Mouse (Mus musculus): ENCODE results near the gene Mical2. TPM values are rescaled to one million over a fixed set of nuclear protein-coding genes. Genes with fewer than 3 reads are reported as not detected.

Gene Mical2
- polyA plus RNA-seq, 1 experiment from 2014 or later: 15.3 TPM

DNA sequence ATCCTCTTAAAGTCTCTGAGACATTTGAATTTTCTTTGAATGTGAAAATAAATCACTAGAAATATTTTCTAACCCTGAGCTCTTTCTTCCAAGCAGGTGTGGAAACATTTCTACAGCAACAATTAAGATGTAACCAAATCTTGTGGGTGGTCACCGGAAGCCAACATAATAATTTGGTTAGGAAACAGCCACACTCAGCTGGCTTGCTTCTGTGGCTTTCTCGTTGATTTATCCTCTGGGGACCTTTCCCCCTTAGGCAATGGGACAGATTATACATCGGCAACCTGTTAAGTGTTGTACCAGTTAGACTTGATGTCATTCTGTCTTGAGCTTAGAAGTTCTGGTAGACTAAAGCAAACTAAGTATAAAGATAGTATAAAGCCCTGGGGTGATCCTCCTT is 22.2 kb downstream of the Mical2 start:
- no peaks in the 10 kb centered on the region for H3K36me3 ChIP-seq (ENCODE audit: insufficient read depth)
- H3K4me1 ChIP-seq (ENCODE audit: insufficient read depth): peaks cover 11% of the 10 kb centered on the region
- H3K4me3 ChIP-seq (ENCODE audit: low read depth, low read length): no peak overlapping the region
- no peak overlapping the region for H3K9ac ChIP-seq
- no peaks in the 10 kb centered on the region for H3K27me3 ChIP-seq (ENCODE audit: insufficient read depth, low read length)
- H3K9me3 ChIP-seq (ENCODE audit: low read depth, low read length): no peaks in the 10 kb centered on the region
- ATAC-seq (ENCODE audit: insufficient read depth) (no peak), DNase-seq (no peak)
- H3K4me2 ChIP-seq: no peak overlapping the region
- TF ChIP-seq CTCF (IDR thresholded peaks at IDR 0.05; ENCODE audit: low read depth): no peak
- H3K27ac ChIP-seq (ENCODE audit: low read depth): no peak overlapping the region
- 66% methylated on average over 3 of the region's 3 CpGs for WGBS

DNA sequence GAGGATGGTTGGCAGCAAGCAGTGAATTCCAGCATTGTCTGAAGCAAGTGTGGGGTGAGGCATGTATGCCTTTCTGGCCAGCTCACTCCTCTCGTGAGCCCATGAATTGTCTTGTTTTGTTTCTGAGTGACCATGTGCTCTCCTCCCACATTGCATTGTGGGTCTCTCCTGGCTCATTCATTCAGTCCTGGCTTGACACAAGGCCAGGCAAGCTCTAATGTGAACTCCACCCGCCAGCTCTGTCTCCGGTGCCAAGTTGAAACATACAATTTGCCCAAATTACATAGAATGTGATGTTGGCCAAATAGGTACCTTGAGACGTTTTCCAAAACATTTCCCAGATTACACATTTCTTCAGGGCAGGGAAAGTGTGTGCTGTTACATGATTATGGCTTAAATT is 23.8 kb downstream of the Mical2 start:
- Histone ChIP-seq H3K9me3 (ENCODE audit: low read depth, low read length) (no peaks in the 10 kb centered on the region), H3K4me1 (ENCODE audit: insufficient read depth) (peaks cover 10% of the 10 kb centered on the region), H3K9ac (no peak overlapping the region), H3K36me3 (ENCODE audit: insufficient read depth) (no peaks in the 10 kb centered on the region), H3K4me2 (no peak overlapping the region), H3K4me3 (ENCODE audit: low read depth, low read length) (no peak overlapping the region), H3K27ac (ENCODE audit: low read depth) (no peak overlapping the region), H3K27me3 (ENCODE audit: insufficient read depth, low read length) (no peaks in the 10 kb centered on the region)
- ATAC-seq (ENCODE audit: insufficient read depth) (no peak), DNase-seq (no peak)
- no peak for TF ChIP-seq CTCF (IDR thresholded peaks at IDR 0.05; ENCODE audit: low read depth)
- WGBS: 74% methylated on average over 4 of the region's 4 CpGs

GRCm38 (mm10) chr7:112252065-112252464 is 26.4 kb downstream of the Mical2 start:
- ATAC-seq (ENCODE audit: insufficient read depth): no peak; the same call in 1 of the 2 replicates
- H3K9me3 ChIP-seq (ENCODE audit: low read depth, low read length): no peaks in the 10 kb centered on the region
- H3K4me2 ChIP-seq: no peak overlapping the region
- no peak for TF ChIP-seq CTCF (IDR thresholded peaks at IDR 0.05; ENCODE audit: low read depth)
- no peak for DNase-seq
- H3K4me1 ChIP-seq (ENCODE audit: insufficient read depth): peaks cover 6% of the 10 kb centered on the region; the same call in 1 of the 2 replicates
- no peaks in the 10 kb centered on the region for H3K27me3 ChIP-seq (ENCODE audit: insufficient read depth, low read length)
- H3K4me3 ChIP-seq (ENCODE audit: low read depth, low read length): no peak overlapping the region
- peak overlapping the region; percentile 28; the same call in 1 of the 2 replicates for H3K27ac ChIP-seq (ENCODE audit: low read depth)
- 38% methylated on average over 5 of the region's 5 CpGs for WGBS
- H3K36me3 ChIP-seq (ENCODE audit: insufficient read depth): no peaks in the 10 kb centered on the region
- H3K9ac ChIP-seq: no peak overlapping the region

DNA sequence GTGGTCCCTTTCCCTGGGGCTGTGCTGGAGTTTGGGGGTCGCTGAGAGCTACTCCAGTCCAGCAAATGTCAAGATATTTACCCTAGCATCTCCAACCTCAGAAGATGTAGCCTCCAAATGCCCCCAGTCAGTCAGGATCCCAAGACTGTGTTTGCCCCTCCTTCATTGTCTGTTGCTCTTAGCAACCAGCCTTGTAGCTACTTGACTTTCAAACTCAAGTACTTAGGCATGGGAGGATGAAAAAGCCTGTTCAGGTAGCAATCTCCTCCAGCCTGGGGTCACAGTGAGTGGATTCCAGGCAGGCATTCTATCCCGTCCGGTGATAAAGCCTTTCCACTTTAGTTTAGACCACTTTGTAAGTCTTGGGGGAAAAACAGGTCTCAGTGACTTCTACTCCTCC is 28.6 kb downstream of the Mical2 start:
- no peak overlapping the region for H3K9ac ChIP-seq
- H3K27ac ChIP-seq (ENCODE audit: low read depth): peak overlapping the region; percentile 77
- ATAC-seq (ENCODE audit: insufficient read depth): peak; percentile 44; the same call in 1 of the 2 replicates
- H3K4me2 ChIP-seq: peak overlapping the region; percentile 10; the same call in 1 of the 2 replicates
- peaks cover 13% of the 10 kb centered on the region; the same call in 1 of the 2 replicates for H3K4me1 ChIP-seq (ENCODE audit: insufficient read depth)
- no peak overlapping the region for H3K4me3 ChIP-seq (ENCODE audit: low read depth, low read length)
- peak; percentile 70 for DNase-seq
- no peaks in the 10 kb centered on the region for H3K36me3 ChIP-seq (ENCODE audit: insufficient read depth)
- H3K27me3 ChIP-seq (ENCODE audit: insufficient read depth, low read length): no peaks in the 10 kb centered on the region
- TF ChIP-seq CTCF (IDR thresholded peaks at IDR 0.05; ENCODE audit: low read depth): no peak
- 59% methylated on average over 3 of the region's 3 CpGs for WGBS
- no peaks in the 10 kb centered on the region for H3K9me3 ChIP-seq (ENCODE audit: low read depth, low read length)

DNA sequence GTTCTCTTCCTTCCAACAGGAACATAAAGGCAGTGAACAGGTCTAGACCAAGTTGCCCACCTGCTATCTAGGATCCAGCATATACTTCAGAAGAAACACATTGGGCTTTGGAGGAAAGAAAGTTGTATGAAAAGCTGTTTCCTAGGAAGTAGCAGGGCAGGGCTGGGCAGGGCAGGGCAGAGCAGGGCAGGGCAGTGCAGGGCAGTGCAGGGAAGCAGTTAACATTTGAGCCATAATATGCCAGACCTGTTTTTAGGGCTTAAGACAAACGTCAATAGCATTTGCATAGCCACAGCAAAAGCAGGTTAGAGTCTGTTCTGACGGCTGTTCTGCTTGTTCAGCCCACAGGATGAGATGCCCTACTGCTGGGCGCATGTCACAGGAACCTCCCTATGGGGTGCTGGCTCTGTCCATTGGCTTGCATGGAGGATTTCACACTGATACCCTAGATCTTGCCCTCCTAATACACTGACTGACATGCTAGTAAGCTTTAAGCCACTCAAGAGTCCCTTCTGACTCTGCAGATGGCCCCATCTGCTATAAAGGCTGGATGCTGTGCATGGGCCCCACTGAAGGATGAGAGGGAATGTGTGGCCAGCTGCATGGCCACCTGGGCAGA is 29.7 kb downstream of the Mical2 start:
- H3K9me3 ChIP-seq (ENCODE audit: low read depth, low read length): no peaks in the 10 kb centered on the region
- no peak overlapping the region for H3K4me2 ChIP-seq
- no peaks in the 10 kb centered on the region for H3K27me3 ChIP-seq (ENCODE audit: insufficient read depth, low read length)
- TF ChIP-seq CTCF (IDR thresholded peaks at IDR 0.05; ENCODE audit: low read depth): no peak
- H3K4me1 ChIP-seq (ENCODE audit: insufficient read depth): peaks cover 13% of the 10 kb centered on the region; the same call in 1 of the 2 replicates
- no peaks in the 10 kb centered on the region for H3K36me3 ChIP-seq (ENCODE audit: insufficient read depth)
- no peak for DNase-seq
- no peak overlapping the region for H3K4me3 ChIP-seq (ENCODE audit: low read depth, low read length)
- ATAC-seq (ENCODE audit: insufficient read depth): no peak
- whole genome bisulfite sequencing: 45% methylated on average over 3 of the region's 3 CpGs
- H3K9ac ChIP-seq: no peak overlapping the region
- H3K27ac ChIP-seq (ENCODE audit: low read depth): no peak overlapping the region; the same call in 1 of the 2 replicates

DNA sequence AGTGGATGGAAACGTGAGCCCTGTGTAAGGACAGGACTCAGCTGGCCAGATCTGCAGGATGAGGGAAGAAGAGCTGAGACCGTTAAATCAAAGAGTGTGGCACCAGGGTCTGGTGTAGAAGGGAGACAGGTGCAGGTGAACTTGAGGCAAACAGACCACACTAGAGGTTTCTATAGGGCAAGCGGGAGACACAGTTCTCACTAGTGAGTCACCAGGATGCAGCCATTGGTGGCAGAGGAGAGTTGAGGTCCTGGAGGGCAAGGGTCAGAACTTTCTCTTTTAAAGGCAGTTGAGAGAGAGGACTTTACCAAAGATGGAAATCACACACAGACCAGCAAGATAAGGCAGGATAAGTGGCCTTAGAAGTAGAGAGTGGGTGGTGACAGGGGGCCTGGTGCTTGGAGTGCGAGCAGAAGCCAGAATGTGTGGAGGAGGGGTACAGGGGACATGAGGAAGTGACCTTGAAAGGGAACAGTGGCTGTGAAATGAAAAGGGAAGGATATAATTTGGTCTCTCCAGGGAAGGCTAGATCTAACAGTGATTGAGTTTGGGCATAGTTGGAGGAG is 32.8 kb downstream of the Mical2 start:
- no peak overlapping the region for H3K4me2 ChIP-seq
- no peak overlapping the region for H3K4me3 ChIP-seq (ENCODE audit: low read depth, low read length)
- WGBS: 43% methylated on average over 4 of the region's 4 CpGs
- DNase-seq (no peak), ATAC-seq (ENCODE audit: insufficient read depth) (no peak)
- H3K36me3 ChIP-seq (ENCODE audit: insufficient read depth): no peaks in the 10 kb centered on the region
- no peaks in the 10 kb centered on the region for H3K9me3 ChIP-seq (ENCODE audit: low read depth, low read length)
- no peak for TF ChIP-seq CTCF (IDR thresholded peaks at IDR 0.05; ENCODE audit: low read depth)
- H3K27me3 ChIP-seq (ENCODE audit: insufficient read depth, low read length): no peaks in the 10 kb centered on the region
- no peak overlapping the region for H3K9ac ChIP-seq
- peaks cover 7% of the 10 kb centered on the region; the same call in 1 of the 2 replicates for H3K4me1 ChIP-seq (ENCODE audit: insufficient read depth)
- peak overlapping the region; percentile 28; the same call in 1 of the 2 replicates for H3K27ac ChIP-seq (ENCODE audit: low read depth)

DNA sequence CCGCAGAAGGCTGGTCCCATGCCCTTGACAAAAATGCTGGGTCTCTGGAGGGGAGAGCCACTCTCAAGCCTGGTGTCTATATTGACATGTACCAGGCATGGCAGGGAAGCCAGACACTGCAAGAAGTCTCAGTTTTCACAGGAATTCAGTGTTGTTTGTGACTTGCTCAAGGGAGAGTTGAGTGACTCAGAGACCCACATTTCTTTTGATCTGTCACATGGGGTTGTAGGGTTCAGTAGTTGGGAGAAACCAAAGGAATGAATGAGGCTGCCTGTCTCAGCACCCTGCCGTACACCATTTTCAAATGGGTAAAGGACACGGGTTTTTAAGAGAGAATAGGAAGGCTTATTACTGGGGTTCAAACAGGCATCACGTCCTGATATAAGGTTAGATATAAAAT is 33.6 kb downstream of the Mical2 start:
- Histone ChIP-seq H3K9ac (no peak overlapping the region), H3K4me3 (ENCODE audit: low read depth, low read length) (no peak overlapping the region), H3K4me2 (no peak overlapping the region), H3K4me1 (ENCODE audit: insufficient read depth) (peaks cover 7% of the 10 kb centered on the region; the same call in 1 of the 2 replicates), H3K36me3 (ENCODE audit: insufficient read depth) (no peaks in the 10 kb centered on the region), H3K9me3 (ENCODE audit: low read depth, low read length) (no peaks in the 10 kb centered on the region), H3K27ac (ENCODE audit: low read depth) (peak overlapping the region; percentile 14; the same call in 1 of the 2 replicates), H3K27me3 (ENCODE audit: insufficient read depth, low read length) (no peaks in the 10 kb centered on the region)
- no peak for ATAC-seq (ENCODE audit: insufficient read depth)
- TF ChIP-seq CTCF (IDR thresholded peaks at IDR 0.05; ENCODE audit: low read depth): no peak
- 86% methylated on average over 4 of the region's 4 CpGs for WGBS
- DNase-seq: no peak

Data from lung, embryonic 14.5 days (tissue).